Mouse (Mus musculus): ENCODE measurements around the gene Spn. TPM values are rescaled to one million over a fixed set of nuclear protein-coding genes. Genes with fewer than 3 reads are reported as not detected.

Spn gene
- polyA plus RNA-seq, 1 experiment from 2014 or later: 1.3 TPM

- Histone ChIP-seq H3K4me2 (ENCODE audit: low read depth, low read length) (no peak overlapping the region), H3K4me1 (ENCODE audit: control insufficient read depth, insufficient read depth, low read length) (no peaks in the 10 kb centered on the region), H3K36me3 (ENCODE audit: control insufficient read depth, insufficient read depth, low read length) (no peaks in the 10 kb centered on the region), H3K9ac (ENCODE audit: low read length) (no peak overlapping the region), H3K4me3 (replicated peaks; ENCODE audit: low read length) (no peak overlapping the region), H3K9me3 (replicated peaks; ENCODE audit: control insufficient read depth, low read length) (no peaks in the 10 kb centered on the region), H3K27me3 (ENCODE audit: control insufficient read depth, insufficient read depth, low read length) (no peaks in the 10 kb centered on the region), H3K27ac (ENCODE audit: low read length) (no peak overlapping the region)
- no peak for ATAC-seq (ENCODE audit: insufficient read depth, low FRiP score)
- 75% methylated on average over 11 of the region's 11 CpGs for WGBS
These were observed 2.7 kb downstream of the Spn start for GRCm38 (mm10) chr7:127134821-127135447.

GRCm38 (mm10) chr7:127133125-127133524, 4.5 kb downstream of the Spn start:
- no peak for ATAC-seq (ENCODE audit: insufficient read depth, low FRiP score)
- H3K36me3 ChIP-seq (ENCODE audit: control insufficient read depth, insufficient read depth, low read length): no peaks in the 10 kb centered on the region
- 71% methylated on average over 5 of the region's 5 CpGs for WGBS
- no peak overlapping the region for H3K9ac ChIP-seq (ENCODE audit: low read length)
- no peak overlapping the region for H3K27ac ChIP-seq (ENCODE audit: low read length)
- H3K9me3 ChIP-seq (replicated peaks; ENCODE audit: control insufficient read depth, low read length): no peaks in the 10 kb centered on the region
- H3K4me3 ChIP-seq (replicated peaks; ENCODE audit: low read length): no peak overlapping the region
- H3K4me2 ChIP-seq (ENCODE audit: low read depth, low read length): no peak overlapping the region
- no peaks in the 10 kb centered on the region for H3K27me3 ChIP-seq (ENCODE audit: control insufficient read depth, insufficient read depth, low read length)
- no peaks in the 10 kb centered on the region for H3K4me1 ChIP-seq (ENCODE audit: control insufficient read depth, insufficient read depth, low read length)

- no peaks in the 10 kb centered on the region for H3K27me3 ChIP-seq (ENCODE audit: control insufficient read depth, insufficient read depth, low read length)
- H3K4me3 ChIP-seq (replicated peaks; ENCODE audit: low read length): no peak overlapping the region
- 14% methylated on average over 4 of the region's 4 CpGs for WGBS
- no peak overlapping the region for H3K4me2 ChIP-seq (ENCODE audit: low read depth, low read length)
- H3K9me3 ChIP-seq (replicated peaks; ENCODE audit: control insufficient read depth, low read length): no peaks in the 10 kb centered on the region; the same call in 1 of the 2 replicates
- ATAC-seq (ENCODE audit: insufficient read depth, low FRiP score): peak; percentile 53; the same call in 1 of the 2 replicates
- no peaks in the 10 kb centered on the region for H3K4me1 ChIP-seq (ENCODE audit: control insufficient read depth, insufficient read depth, low read length)
- H3K27ac ChIP-seq (ENCODE audit: low read length): no peak overlapping the region
- no peaks in the 10 kb centered on the region for H3K36me3 ChIP-seq (ENCODE audit: control insufficient read depth, insufficient read depth, low read length)
- no peak overlapping the region for H3K9ac ChIP-seq (ENCODE audit: low read length)
These were observed 8.0 kb downstream of the Spn start for GRCm38 (mm10) chr7:127129638-127130037.

GRCm38 (mm10) chr7:127121911-127122270, 15.7 kb downstream of the Spn start, which contains the start of gene Qprt:
TSS of gene Qprt (minus strand) at chr7:127122226.
- H3K27ac ChIP-seq (ENCODE audit: low read length): no peak within 1 kb of the TSS; the same call in 1 of the 2 replicates
- H3K4me2 ChIP-seq (ENCODE audit: low read depth, low read length): 0 out of 2 replicates have a peak within 1 kb of the TSS, but pooled peaks have one; percentile 11
- 17% methylated on average over 7 of the region's 7 CpGs for WGBS
- no peaks in the 10 kb centered on the region for H3K36me3 ChIP-seq (ENCODE audit: control insufficient read depth, insufficient read depth, low read length)
- peaks cover 6% of the 10 kb centered on the region; the same call in 1 of the 2 replicates for H3K27me3 ChIP-seq (ENCODE audit: control insufficient read depth, insufficient read depth, low read length)
- 0 out of 2 replicates have a peak within 1 kb of the TSS, but pooled peaks have one; percentile 38 for H3K9ac ChIP-seq (ENCODE audit: low read length)
- ATAC-seq (ENCODE audit: insufficient read depth, low FRiP score): no peak
- H3K9me3 ChIP-seq (replicated peaks; ENCODE audit: control insufficient read depth, low read length): no peaks in the 10 kb centered on the region; the same call in 1 of the 2 replicates
- H3K4me3 ChIP-seq (replicated peaks; ENCODE audit: low read length): peak within 1 kb of the TSS; percentile 3; the same call in 1 of the 2 replicates
- H3K4me1 ChIP-seq (ENCODE audit: control insufficient read depth, insufficient read depth, low read length): peaks cover 9% of the 10 kb centered on the region; the same call in 1 of the 2 replicates

- Histone ChIP-seq H3K4me3 (replicated peaks; ENCODE audit: low read length) (peak overlapping the region; percentile 3; the same call in 1 of the 2 replicates), H3K27me3 (ENCODE audit: control insufficient read depth, insufficient read depth, low read length) (peaks cover 6% of the 10 kb centered on the region; the same call in 1 of the 2 replicates), H3K9me3 (replicated peaks; ENCODE audit: control insufficient read depth, low read length) (no peaks in the 10 kb centered on the region; the same call in 1 of the 2 replicates), H3K27ac (ENCODE audit: low read length) (no peak overlapping the region; the same call in 1 of the 2 replicates), H3K9ac (ENCODE audit: low read length) (peak overlapping the region; percentile 39; the same call in 1 of the 2 replicates), H3K4me2 (ENCODE audit: low read depth, low read length) (0 out of 2 replicates have a peak overlapping the region, but pooled peaks have one; percentile 11), H3K36me3 (ENCODE audit: control insufficient read depth, insufficient read depth, low read length) (no peaks in the 10 kb centered on the region), H3K4me1 (ENCODE audit: control insufficient read depth, insufficient read depth, low read length) (peaks cover 9% of the 10 kb centered on the region; the same call in 1 of the 2 replicates)
- no peak for ATAC-seq (ENCODE audit: insufficient read depth, low FRiP score)
- WGBS: 20% methylated on average over 21 of the region's 21 CpGs
These were observed 16.3 kb downstream of the Spn start for GRCm38 (mm10) chr7:127121061-127121910.

- WGBS: 55% methylated on average over 14 of the region's 14 CpGs
- ATAC-seq (ENCODE audit: insufficient read depth, low FRiP score): no peak
- Histone ChIP-seq H3K9ac (ENCODE audit: low read length) (no peak overlapping the region), H3K9me3 (replicated peaks; ENCODE audit: control insufficient read depth, low read length) (no peaks in the 10 kb centered on the region), H3K4me2 (ENCODE audit: low read depth, low read length) (no peak overlapping the region), H3K36me3 (ENCODE audit: control insufficient read depth, insufficient read depth, low read length) (no peaks in the 10 kb centered on the region), H3K27ac (ENCODE audit: low read length) (no peak overlapping the region), H3K27me3 (ENCODE audit: control insufficient read depth, insufficient read depth, low read length) (peaks cover 6% of the 10 kb centered on the region; the same call in 1 of the 2 replicates), H3K4me1 (ENCODE audit: control insufficient read depth, insufficient read depth, low read length) (peaks cover 9% of the 10 kb centered on the region), H3K4me3 (replicated peaks; ENCODE audit: low read length) (no peak overlapping the region)
These were observed 18.8 kb downstream of the Spn start for GRCm38 (mm10) chr7:127118671-127119445.

- H3K4me2 ChIP-seq (ENCODE audit: low read depth, low read length): no peak overlapping the region
- H3K9me3 ChIP-seq (replicated peaks; ENCODE audit: control insufficient read depth, low read length): no peaks in the 10 kb centered on the region
- no peak overlapping the region for H3K4me3 ChIP-seq (replicated peaks; ENCODE audit: low read length)
- peaks cover 6% of the 10 kb centered on the region; the same call in 1 of the 2 replicates for H3K27me3 ChIP-seq (ENCODE audit: control insufficient read depth, insufficient read depth, low read length)
- no peaks in the 10 kb centered on the region for H3K36me3 ChIP-seq (ENCODE audit: control insufficient read depth, insufficient read depth, low read length)
- 0 out of 2 replicates have a peak overlapping the region, but pooled peaks have one; percentile 1 for H3K9ac ChIP-seq (ENCODE audit: low read length)
- no peak overlapping the region; the same call in 1 of the 2 replicates for H3K27ac ChIP-seq (ENCODE audit: low read length)
- H3K4me1 ChIP-seq (ENCODE audit: control insufficient read depth, insufficient read depth, low read length): peaks cover 18% of the 10 kb centered on the region
- ATAC-seq (ENCODE audit: insufficient read depth, low FRiP score): peak; percentile 31; the same call in 1 of the 2 replicates
- WGBS: 37% methylated on average over 5 of the region's 5 CpGs
These were observed 19.7 kb downstream of the Spn start for GRCm38 (mm10) chr7:127117948-127118347.

GRCm38 (mm10) chr7:127116331-127116935, 21.2 kb downstream of the Spn start:
- ATAC-seq (ENCODE audit: insufficient read depth, low FRiP score): no peak
- no peak overlapping the region for H3K4me2 ChIP-seq (ENCODE audit: low read depth, low read length)
- 61% methylated on average over 11 of the region's 11 CpGs for WGBS
- no peak overlapping the region for H3K27ac ChIP-seq (ENCODE audit: low read length)
- peaks cover 18% of the 10 kb centered on the region for H3K4me1 ChIP-seq (ENCODE audit: control insufficient read depth, insufficient read depth, low read length)
- H3K4me3 ChIP-seq (replicated peaks; ENCODE audit: low read length): no peak overlapping the region
- peaks cover 6% of the 10 kb centered on the region; the same call in 1 of the 2 replicates for H3K27me3 ChIP-seq (ENCODE audit: control insufficient read depth, insufficient read depth, low read length)
- no peak overlapping the region for H3K9ac ChIP-seq (ENCODE audit: low read length)
- H3K36me3 ChIP-seq (ENCODE audit: control insufficient read depth, insufficient read depth, low read length): no peaks in the 10 kb centered on the region
- no peaks in the 10 kb centered on the region for H3K9me3 ChIP-seq (replicated peaks; ENCODE audit: control insufficient read depth, low read length)

All from stomach, embryonic 16.5 days (tissue).